Mouse (Mus musculus) forebrain, embryonic 11.5 days (tissue): Measurements from ENCODE around the gene Naa40. TPM values are rescaled to one million over a fixed set of nuclear protein-coding genes. Genes with fewer than 3 reads are reported as not detected.

ENCODE experiments used
- ATAC-seq: fragments of 200-750 bp; cut with Nextera tagmentation; replicated peaks from 2 replicates; pipeline ENCODE4 v1.8.0; 2017; ENCODE audit warnings: moderate TSS enrichment; ENCODE audit not compliant: low FRiP score
- DNase-seq: peaks from one replicate; pipeline ENCODE4 v3.0.0-alpha.2; 2017; ENCODE audit warnings: low spot score
- H3K27ac ChIP-seq: fragments of 300-500 bp; sonication (generic); 2 replicates; pipeline ENCODE4 v1.5.1; 2014; ENCODE audit warnings: low read depth, low read length
- H3K27me3 ChIP-seq: fragments of 300-500 bp; sonication (generic); 2 replicates; pipeline ENCODE4 v1.6.1; 2014; ENCODE audit warnings: mild to moderate bottlenecking, low read length, mixed read lengths; ENCODE audit not compliant: control insufficient read depth, insufficient read depth
- H3K36me3 ChIP-seq: fragments of 300-500 bp; sonication (generic); 2 replicates; pipeline ENCODE4 v1.6.1; 2014; ENCODE audit warnings: mild to moderate bottlenecking, low read length, moderate library complexity, mixed read lengths; ENCODE audit not compliant: control insufficient read depth, insufficient read depth
- H3K4me1 ChIP-seq: fragments of 300-500 bp; sonication (generic); replicated peaks from 2 replicates; pipeline ENCODE4 v1.6.1; 2014; ENCODE audit warnings: low read length, mixed read lengths; ENCODE audit not compliant: control insufficient read depth, insufficient read depth
- H3K4me2 ChIP-seq: fragments of 300-500 bp; sonication (generic); 2 replicates; pipeline ENCODE4 v1.6.1; 2014; ENCODE audit warnings: low read depth, mild to moderate bottlenecking, low read length, moderate library complexity, mixed read lengths; ENCODE audit not compliant: severe bottlenecking
- H3K4me3 ChIP-seq: fragments of 300-500 bp; sonication (generic); 2 replicates; pipeline ENCODE4 v1.5.1; 2014; ENCODE audit warnings: low read depth, low read length
- H3K9ac ChIP-seq: fragments of 300-500 bp; sonication (generic); 2 replicates; pipeline ENCODE4 v1.6.1; 2014; ENCODE audit warnings: low read length
- H3K9me3 ChIP-seq: fragments of 300-500 bp; sonication (generic); 2 replicates; pipeline ENCODE4 v1.6.1; 2016; ENCODE audit warnings: low read length, mixed read lengths; ENCODE audit not compliant: control insufficient read depth
- WGBS: fragments of 180-500 bp; shearing (Covaris S2); extraction: QIAGEN DNeasy Blood & Tissue Kit; methylation state at CpG from one replicate; pipeline ENCODE4 v1.1.7; 2014; 5-methylcytosine and 5-hydroxymethylcytosine counted together
- polyA plus RNA-seq: library from polyadenylated mRNA; unstranded; fragments of >200 nt; fragmentation: Nextera tagmentation; extraction: Ambion mirVana; gene quantifications from 2 replicates; pipeline ENCODE4 v1.2.1, GENCODE M21; 2014

Naa40 gene
- polyA plus RNA-seq, 1 experiment from 2014 or later: 106 TPM

DNA sequence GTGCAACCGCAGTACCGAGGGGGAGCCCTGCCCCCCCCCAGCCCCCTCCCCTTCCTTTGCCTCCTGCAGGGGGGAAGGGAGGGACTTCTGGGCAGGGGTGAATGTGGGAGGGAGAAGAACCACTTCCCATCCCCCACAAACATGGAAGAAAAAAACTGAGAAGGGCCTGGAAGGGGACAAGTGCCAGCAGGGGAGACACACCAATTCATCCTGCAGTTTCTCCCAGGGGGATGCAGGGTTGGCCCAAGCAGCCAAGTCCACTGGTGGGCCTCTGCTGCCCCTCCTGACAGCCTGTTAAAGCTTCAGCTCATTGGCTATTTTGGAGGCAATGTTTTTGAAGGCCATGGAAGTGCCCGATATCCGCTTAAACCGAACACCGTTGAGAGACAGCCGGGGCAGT, 35.8 kb upstream of the Naa40 start:
- Histone ChIP-seq H3K36me3 (peaks cover 29% of the 10 kb centered on the region), H3K9me3 (no peaks in the 10 kb centered on the region), H3K4me3 (no peak overlapping the region), H3K4me1 (peaks cover 18% of the 10 kb centered on the region), H3K4me2 (no peak overlapping the region), H3K9ac (no peak overlapping the region), H3K27ac (peak overlapping the region; percentile 71; the same call in 1 of the 2 replicates), H3K27me3 (no peaks in the 10 kb centered on the region)
- no peak for DNase-seq
- WGBS: 78% methylated on average over 7 of the region's 7 CpGs
- no peak for ATAC-seq

DNA sequence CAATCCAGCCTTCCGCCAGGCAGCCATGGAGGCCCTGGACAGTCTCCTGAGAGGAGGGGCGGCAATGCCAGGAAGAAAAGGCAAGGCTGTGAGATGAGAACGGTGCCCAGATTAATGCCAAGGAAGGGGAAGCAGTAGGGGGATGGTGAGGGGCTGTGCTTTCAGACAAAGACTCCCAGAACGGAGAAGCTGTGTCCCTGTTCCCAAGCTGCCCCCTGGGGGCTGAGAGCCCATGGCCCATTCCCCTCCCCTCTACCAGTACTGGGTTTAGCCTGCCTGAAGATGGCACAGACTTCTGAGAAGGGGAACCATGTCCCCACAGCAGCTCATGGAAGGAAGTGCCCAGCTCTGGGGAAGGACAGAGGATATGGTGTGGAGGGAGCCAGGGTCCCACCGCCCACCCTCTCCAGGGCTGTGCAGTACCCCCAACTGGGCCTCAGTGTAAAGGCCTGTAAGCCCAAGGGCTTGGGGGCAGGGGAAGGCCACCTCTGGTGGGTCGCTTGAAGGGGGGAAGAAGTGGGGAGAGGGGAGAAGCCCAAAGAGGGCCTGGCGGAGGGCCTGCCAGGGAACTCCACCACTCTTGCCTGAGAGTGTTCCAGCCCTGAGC, 35.2 kb upstream of the Naa40 start:
- no peak overlapping the region for H3K4me2 ChIP-seq
- H3K36me3 ChIP-seq: peaks cover 31% of the 10 kb centered on the region
- H3K4me3 ChIP-seq: no peak overlapping the region
- H3K27me3 ChIP-seq: no peaks in the 10 kb centered on the region
- ATAC-seq: peak; percentile 22; the same call in 1 of the 2 replicates
- H3K9me3 ChIP-seq: no peaks in the 10 kb centered on the region
- peaks cover 18% of the 10 kb centered on the region for H3K4me1 ChIP-seq
- H3K27ac ChIP-seq: peak overlapping the region; percentile 71
- 43% methylated on average over 7 of the region's 7 CpGs for WGBS
- H3K9ac ChIP-seq: peak overlapping the region; percentile 23; the same call in 1 of the 2 replicates
- no peak for DNase-seq

- H3K9me3 ChIP-seq: no peaks in the 10 kb centered on the region
- DNase-seq (no peak), ATAC-seq (no peak)
- H3K4me1 ChIP-seq: peaks cover 25% of the 10 kb centered on the region
- H3K9ac ChIP-seq: no peak overlapping the region
- 56% methylated on average over 7 of the region's 7 CpGs for WGBS
- H3K27me3 ChIP-seq: no peaks in the 10 kb centered on the region
- no peak overlapping the region for H3K27ac ChIP-seq
- H3K36me3 ChIP-seq: peaks cover 36% of the 10 kb centered on the region
- H3K4me2 ChIP-seq: no peak overlapping the region
- H3K4me3 ChIP-seq: no peak overlapping the region
Observed at GRCm38 (mm10) chr19:7275131-7275789, 34.3 kb upstream of the Naa40 start.

DNA sequence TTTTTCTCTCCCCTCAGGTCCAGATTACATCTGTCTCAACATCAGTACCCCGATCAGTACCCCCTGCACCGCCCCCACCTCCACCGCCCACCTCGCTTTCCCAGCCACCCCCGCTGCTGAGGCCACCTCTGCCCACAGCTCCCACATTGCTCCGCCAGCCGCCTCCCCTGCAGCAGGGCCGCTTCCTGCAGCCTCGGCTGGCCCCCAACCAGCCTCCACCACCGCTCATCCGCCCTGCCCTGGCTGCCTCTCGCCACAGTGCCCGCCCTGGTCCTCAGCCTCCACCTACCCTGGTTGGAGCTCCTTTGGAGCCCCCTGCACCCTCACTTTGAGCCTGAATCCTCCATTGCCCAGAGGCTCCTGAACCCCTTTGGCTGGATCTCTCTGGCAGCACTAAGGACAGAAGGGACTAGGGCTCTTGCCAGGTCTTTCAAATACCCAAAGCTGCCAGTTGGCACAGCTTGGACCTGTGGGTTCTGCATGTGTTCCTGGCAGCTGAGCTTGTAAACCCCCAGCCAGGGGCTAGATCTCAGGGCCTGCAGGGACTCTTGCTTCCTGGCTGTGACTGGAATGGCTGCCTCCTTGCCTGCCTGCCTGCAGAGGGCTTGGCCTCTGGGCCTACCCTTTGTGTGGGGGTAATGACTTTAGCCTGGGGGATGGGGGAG, 33.5 kb upstream of the Naa40 start:
- DNase-seq (no peak), ATAC-seq (no peak)
- Histone ChIP-seq H3K4me1 (peaks cover 27% of the 10 kb centered on the region), H3K4me3 (no peak overlapping the region), H3K27me3 (no peaks in the 10 kb centered on the region), H3K9ac (no peak overlapping the region), H3K27ac (peak overlapping the region; percentile 8; the same call in 1 of the 2 replicates), H3K9me3 (no peaks in the 10 kb centered on the region), H3K36me3 (peaks cover 36% of the 10 kb centered on the region), H3K4me2 (no peak overlapping the region)
- 89% methylated on average over 13 of the region's 13 CpGs for WGBS

GRCm38 (mm10) chr19:7273486-7273885, 32.5 kb upstream of the Naa40 start:
- no peaks in the 10 kb centered on the region for H3K9me3 ChIP-seq
- no peaks in the 10 kb centered on the region for H3K27me3 ChIP-seq
- peaks cover 36% of the 10 kb centered on the region for H3K36me3 ChIP-seq
- H3K4me1 ChIP-seq: peaks cover 27% of the 10 kb centered on the region
- no peak overlapping the region for H3K9ac ChIP-seq
- no peak overlapping the region for H3K4me2 ChIP-seq
- no peak for DNase-seq
- no peak overlapping the region for H3K4me3 ChIP-seq
- no peak overlapping the region for H3K27ac ChIP-seq
- no peak for ATAC-seq
- 91% methylated on average over 4 of the region's 4 CpGs for WGBS

DNA sequence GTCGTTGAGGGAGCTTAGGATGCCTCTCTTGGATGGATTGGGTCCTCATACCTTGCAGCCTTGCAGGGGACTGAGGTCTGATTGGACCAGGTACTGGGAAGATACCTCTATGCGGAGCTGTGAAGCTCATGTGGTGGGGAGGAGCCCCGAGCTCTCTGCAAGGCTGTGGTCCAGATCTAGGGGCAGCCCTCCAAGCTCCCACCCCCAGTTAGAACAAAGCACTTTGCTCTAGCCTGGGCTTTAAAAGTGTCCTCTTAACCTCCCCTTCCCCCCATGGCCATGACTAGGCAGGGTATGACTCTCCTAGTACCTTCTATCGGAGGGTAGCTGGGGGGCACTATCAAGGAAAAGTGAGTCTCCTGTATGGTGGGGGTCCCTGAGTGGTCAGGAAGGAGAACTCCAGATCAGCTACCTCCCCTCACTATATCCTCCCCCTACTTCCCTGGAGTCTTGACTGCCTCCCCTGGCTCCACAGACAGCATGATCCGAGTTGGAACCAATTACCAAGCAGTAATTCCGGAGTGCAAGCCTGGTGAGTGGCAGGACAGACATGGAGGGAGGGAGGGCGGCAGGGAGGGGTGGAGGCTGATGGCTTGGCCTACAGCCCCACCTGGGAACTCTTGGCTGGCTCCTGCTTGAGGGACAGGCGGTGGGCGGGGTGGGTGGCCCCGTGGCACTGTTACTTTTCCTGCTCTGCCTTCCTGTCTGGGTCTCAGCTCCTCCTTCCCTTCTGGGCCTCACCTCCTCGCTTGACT, 28.5 kb upstream of the Naa40 start:
- Histone ChIP-seq H3K9ac (peak overlapping the region; percentile 99), H3K27ac (peak overlapping the region; percentile 99), H3K4me2 (peak overlapping the region; percentile 80), H3K27me3 (no peaks in the 10 kb centered on the region), H3K4me3 (peak overlapping the region; percentile 97), H3K4me1 (peaks cover 45% of the 10 kb centered on the region), H3K9me3 (no peaks in the 10 kb centered on the region), H3K36me3 (peaks cover 30% of the 10 kb centered on the region)
- ATAC-seq (no peak), DNase-seq (peak; percentile 73)
- WGBS: 11% methylated on average over 11 of the region's 11 CpGs

DNA sequence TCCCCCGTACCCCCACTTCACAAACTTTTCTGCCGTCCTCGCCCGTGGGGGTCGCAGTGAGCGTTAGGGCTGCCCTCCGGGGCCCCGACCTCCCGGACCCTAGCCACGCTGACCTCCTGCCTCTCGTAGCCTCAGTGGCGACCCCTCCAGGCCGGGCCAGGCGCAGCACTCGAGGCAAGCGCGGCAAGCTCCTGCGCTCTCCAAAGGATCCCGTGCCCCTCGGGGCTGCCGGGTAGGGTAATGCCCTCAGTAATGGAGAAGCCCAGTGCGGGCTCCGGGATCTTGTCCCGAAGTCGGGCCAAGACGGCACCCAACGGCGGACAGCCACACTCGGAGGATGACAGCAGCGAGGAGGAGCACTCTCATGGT, 27.7 kb upstream of the Naa40 start:
- peaks cover 24% of the 10 kb centered on the region for H3K36me3 ChIP-seq
- DNase-seq (peak; percentile 95), ATAC-seq (peak; percentile 12)
- H3K27ac ChIP-seq: peak overlapping the region; percentile 99
- no peaks in the 10 kb centered on the region for H3K27me3 ChIP-seq
- peak overlapping the region; percentile 99 for H3K9ac ChIP-seq
- peak overlapping the region; percentile 80 for H3K4me2 ChIP-seq
- under 1% methylated on average over 24 of the region's 30 CpGs for WGBS
- H3K9me3 ChIP-seq: no peaks in the 10 kb centered on the region
- peak overlapping the region; percentile 97 for H3K4me3 ChIP-seq
- H3K4me1 ChIP-seq: peaks cover 49% of the 10 kb centered on the region
